Comparison of ENCODE assay signal across 11 mouse cellular contexts in genomic region chr1:84406891-84407290, GRCm38 (mm10). TPM values are rescaled to one million over a fixed set of nuclear protein-coding genes. Genes with fewer than 3 reads are reported as not detected.
DNase-seq lines count a peak whose midpoint lies in the region; ATAC-seq lines count a peak whose summit lies in the region.
"Had no signal": no experiment of that assay in that cellular context is flagged by ENCODE, and none has a peak within 500 bp of the region (broad histone marks: within the 10 kb centered on the region; RNA-seq: fewer than 3 reads in every experiment).

No protein-coding gene starts in this region.

- no peaks in the 10 kb centered on the region for H3K36me3 ChIP-seq in heart, embryonic 12.5 days
- H3K36me3 ChIP-seq in forebrain, embryonic 11.5 days (ENCODE audit: control insufficient read depth, insufficient read depth, low read length), result no peaks in the 10 kb centered on the region
- H3K36me3 ChIP-seq: G1E; heart, embryonic 13.5 days had no signal

- 64% methylated on average over 4 of the region's 4 CpGs for WGBS in heart, embryonic 12.5 days
- 86% methylated on average over 4 of the region's 4 CpGs for WGBS in forebrain, embryonic 11.5 days

- H3K9ac ChIP-seq in heart, embryonic 12.5 days, result no peak overlapping the region
- H3K9ac ChIP-seq in forebrain, embryonic 11.5 days (ENCODE audit: low read length), result no peak overlapping the region
- H3K9ac ChIP-seq: heart, embryonic 13.5 days; neural tube, embryonic 12.5 days had no signal

- no peak overlapping the region for H3K27ac ChIP-seq in heart, embryonic 12.5 days (ENCODE audit: poor library complexity, severe bottlenecking)
- no peak overlapping the region for H3K27ac ChIP-seq in forebrain, embryonic 11.5 days (ENCODE audit: low read depth, low read length)
- H3K27ac ChIP-seq: heart, embryonic 13.5 days; neural tube, embryonic 12.5 days had no signal

- peak; percentile 98 for DNase-seq in heart, adult 11 months
- DNase-seq in adrenal gland, postnatal 25 days, result peak; percentile 15
- peak; percentile 10 for DNase-seq in induced T-regulatory cell, adult 2 months (ENCODE audit: low read depth)
- DNase-seq in forebrain, embryonic 11.5 days (ENCODE audit: low spot score), result no peak
- no peak for DNase-seq in cerebellum, postnatal 25 days
- no peak for DNase-seq in spleen, adult 18-20 months

- no peak overlapping the region for H3K4me3 ChIP-seq in heart, embryonic 12.5 days
- H3K4me3 ChIP-seq in forebrain, embryonic 11.5 days (ENCODE audit: low read depth, low read length), result no peak overlapping the region
- H3K4me3 ChIP-seq: heart, embryonic 13.5 days; neural tube, embryonic 12.5 days had no signal

- no peaks in the 10 kb centered on the region for H3K27me3 ChIP-seq in heart, embryonic 12.5 days (replicated peaks)
- no peaks in the 10 kb centered on the region for H3K27me3 ChIP-seq in forebrain, embryonic 11.5 days (ENCODE audit: control insufficient read depth, insufficient read depth, low read length)
- H3K27me3 ChIP-seq: heart, embryonic 13.5 days; neural tube, embryonic 12.5 days had no signal

- no peak overlapping the region for H3K4me2 ChIP-seq in heart, embryonic 12.5 days
- H3K4me2 ChIP-seq in forebrain, embryonic 11.5 days (ENCODE audit: low read depth, low read length, severe bottlenecking), result no peak overlapping the region
- H3K4me2 ChIP-seq: heart, embryonic 13.5 days; neural tube, embryonic 12.5 days had no signal

- H3K9me3 ChIP-seq in heart, embryonic 12.5 days (replicated peaks), result no peaks in the 10 kb centered on the region
- no peaks in the 10 kb centered on the region for H3K9me3 ChIP-seq in forebrain, embryonic 11.5 days (ENCODE audit: control insufficient read depth, low read length)
- H3K9me3 ChIP-seq: heart, embryonic 13.5 days; neural tube, embryonic 12.5 days had no signal

- H3K4me1 ChIP-seq in heart, embryonic 12.5 days (replicated peaks), result peaks cover 13% of the 10 kb centered on the region
- no peaks in the 10 kb centered on the region for H3K4me1 ChIP-seq in forebrain, embryonic 11.5 days (replicated peaks; ENCODE audit: control insufficient read depth, insufficient read depth, low read length)
- H3K4me1 ChIP-seq: neural tube, embryonic 12.5 days had no signal

- ATAC-seq in heart, embryonic 12.5 days (ENCODE audit: insufficient number of reproducible peaks, low FRiP score), result no peak
- ATAC-seq in monocyte, adult 5-6 weeks (replicated peaks; ENCODE audit: insufficient number of reproducible peaks, low FRiP score, low TSS enrichment, poor library complexity, severe bottlenecking), result peak; percentile 99
- ATAC-seq in forebrain, embryonic 11.5 days (replicated peaks; ENCODE audit: low FRiP score), result no peak

RNA-seq across cellular contexts. Expression of gene Pid1, which starts 42.9 kb away (rescaled TPM):
- 7.6 and 8.5 TPM in 2 replicates for polyA plus RNA-seq in heart, embryonic 12.5 days (2016; fragmentation: Nextera tagmentation; extraction: Ambion mirVana)
- 18.8 and 21.2 TPM in 2 replicates for total RNA-seq in adrenal gland, postnatal 25 days (2021)
- 91.8 to 116 TPM (median 105 TPM) in 3 replicates for total RNA-seq in monocyte, adult 5-6 weeks (2017)
- polyA plus RNA-seq in forebrain, embryonic 11.5 days (2014; fragmentation: Nextera tagmentation; extraction: Ambion mirVana), result 31.2 and 31.9 TPM in 2 replicates
- polyA plus RNA-seq: G1E had no signal

Comparison
In these comparisons a context has a peak if more than half of its experiments do, and no peak if none do; other contexts are left out.
1. DNase-seq: peak in heart, adult 11 months (single experiment), adrenal gland, postnatal 25 days (single experiment) and induced T-regulatory cell, adult 2 months (single experiment); none in forebrain, embryonic 11.5 days (single experiment), cerebellum, postnatal 25 days (0 of 2) and spleen, adult 18-20 months (0 of 2).